Mouse (Mus musculus): ENCODE results near the gene Stag3. TPM values are rescaled to one million over a fixed set of nuclear protein-coding genes. Genes with fewer than 3 reads are reported as not detected.

Gene Stag3
- polyA plus RNA-seq, 1 experiment from 2014 or later = 4.4 TPM

DNA sequence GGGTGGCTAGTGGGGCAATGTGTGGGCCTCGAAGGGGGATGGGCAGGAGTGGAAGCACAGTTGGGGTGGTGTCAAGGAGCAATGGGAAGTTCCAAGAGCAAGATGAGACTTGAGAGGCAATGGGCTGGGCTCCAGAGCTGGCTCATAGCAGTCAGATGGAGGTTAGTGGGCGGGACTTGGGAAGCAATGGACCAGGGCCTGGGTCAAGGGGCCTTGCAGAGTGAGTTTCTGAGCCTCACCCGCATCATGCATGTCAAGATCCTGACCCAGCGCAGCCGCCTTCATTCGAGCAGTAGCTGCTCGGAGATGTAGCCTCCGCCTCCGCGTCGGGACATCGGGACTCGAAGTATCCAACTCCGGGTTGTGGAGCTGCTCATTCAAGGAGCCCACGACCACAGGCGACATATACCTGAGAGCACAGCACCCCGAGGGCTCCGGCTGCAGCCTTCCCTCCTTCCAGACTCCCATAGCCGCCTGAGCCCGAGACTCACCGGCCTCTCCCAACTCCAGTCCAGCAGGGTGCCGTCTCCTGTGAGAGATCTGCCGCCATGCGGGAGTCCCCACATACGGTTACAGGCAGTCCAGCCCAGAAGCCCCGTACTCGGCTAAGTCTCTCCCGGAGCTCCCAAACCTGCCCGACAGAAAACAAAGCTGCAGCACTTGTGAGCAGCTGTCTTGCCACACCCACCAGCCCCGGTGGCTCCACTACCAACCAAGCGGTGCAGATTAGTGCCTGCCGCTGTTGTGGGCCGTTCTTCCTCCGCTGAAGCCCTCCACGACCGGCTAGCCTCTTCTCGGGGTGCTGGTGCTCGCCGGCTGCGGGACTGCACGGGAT, 4.6 kb upstream of the Stag3 start:
- H3K27ac ChIP-seq (ENCODE audit: low read length) = no peak overlapping the region
- no peak overlapping the region for H3K9ac ChIP-seq (ENCODE audit: low read length)
- H3K4me3 ChIP-seq (ENCODE audit: low read length) = no peak overlapping the region
- WGBS = 36% methylated on average over 41 of the region's 41 CpGs
- H3K4me1 ChIP-seq (replicated peaks; ENCODE audit: control insufficient read depth, insufficient read depth, low read length) = peaks cover 18% of the 10 kb centered on the region
- no peak for ATAC-seq (ENCODE audit: low read depth)
- no peaks in the 10 kb centered on the region for H3K27me3 ChIP-seq (ENCODE audit: control insufficient read depth, insufficient read depth, low read depth, low read length)
- H3K9me3 ChIP-seq (ENCODE audit: control insufficient read depth, low read length) = peaks cover 2% of the 10 kb centered on the region
- H3K4me2 ChIP-seq (ENCODE audit: low read depth, low read length) = peak overlapping the region; percentile 37
- H3K36me3 ChIP-seq (ENCODE audit: control insufficient read depth, insufficient read depth, low read length) = 0 out of 2 replicates have a peak, but pooled peaks cover 2% of the 10 kb centered on the region

DNA sequence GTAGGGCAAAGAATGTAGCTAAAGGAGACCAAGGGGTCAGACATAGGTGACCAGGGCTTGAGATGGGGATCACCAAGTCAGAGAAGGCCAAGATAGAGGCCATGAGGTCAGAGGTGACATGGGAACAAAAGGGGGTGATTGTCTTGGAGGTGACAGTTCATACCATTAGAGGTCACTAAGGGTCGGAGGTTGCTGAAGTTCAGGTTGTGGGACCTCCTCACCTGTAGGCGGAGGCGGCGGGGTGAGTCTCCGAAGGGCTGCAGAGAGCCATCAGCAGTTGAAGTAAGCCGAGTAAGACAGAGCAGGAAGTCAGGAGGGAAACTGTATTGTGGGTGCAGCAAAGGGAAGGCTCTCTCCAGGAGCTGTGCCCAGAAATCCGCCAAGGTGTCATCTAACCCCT, 2.0 kb upstream of the Stag3 start:
- no peak overlapping the region for H3K9ac ChIP-seq (ENCODE audit: low read length)
- whole genome bisulfite sequencing = 88% methylated on average over 7 of the region's 7 CpGs
- H3K9me3 ChIP-seq (ENCODE audit: control insufficient read depth, low read length) = peaks cover 8% of the 10 kb centered on the region
- H3K4me2 ChIP-seq (ENCODE audit: low read depth, low read length) = no peak overlapping the region
- 0 out of 2 replicates have a peak, but pooled peaks cover 2% of the 10 kb centered on the region for H3K27me3 ChIP-seq (ENCODE audit: control insufficient read depth, insufficient read depth, low read depth, low read length)
- no peak overlapping the region for H3K4me3 ChIP-seq (ENCODE audit: low read length)
- ATAC-seq (ENCODE audit: low read depth) = no peak
- H3K4me1 ChIP-seq (replicated peaks; ENCODE audit: control insufficient read depth, insufficient read depth, low read length) = peaks cover 19% of the 10 kb centered on the region
- 0 out of 2 replicates have a peak, but pooled peaks cover 2% of the 10 kb centered on the region for H3K36me3 ChIP-seq (ENCODE audit: control insufficient read depth, insufficient read depth, low read length)
- no peak overlapping the region for H3K27ac ChIP-seq (ENCODE audit: low read length)

DNA sequence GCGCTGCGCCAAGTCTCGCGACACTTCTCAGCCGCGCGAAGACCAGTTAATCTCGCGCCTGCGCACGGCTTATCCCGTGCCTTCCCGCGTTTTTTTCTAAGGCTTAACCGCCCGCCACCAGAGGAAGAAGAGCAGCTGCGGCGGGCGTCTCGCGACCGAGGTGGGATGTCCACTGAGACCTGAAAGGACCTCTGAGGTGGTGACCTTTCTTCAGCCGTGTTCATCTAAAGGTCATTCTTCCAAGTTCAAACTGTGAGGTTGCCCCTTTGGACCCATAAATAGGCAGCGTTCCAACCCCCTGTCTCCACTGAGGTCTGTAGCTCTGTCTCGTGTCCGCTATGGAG, 357 bp downstream of the Stag3 start:
- WGBS = 20% methylated on average over 26 of the region's 26 CpGs
- no peak for ATAC-seq (ENCODE audit: low read depth)
- H3K4me3 ChIP-seq (ENCODE audit: low read length) = peak overlapping the region; percentile 75

DNA sequence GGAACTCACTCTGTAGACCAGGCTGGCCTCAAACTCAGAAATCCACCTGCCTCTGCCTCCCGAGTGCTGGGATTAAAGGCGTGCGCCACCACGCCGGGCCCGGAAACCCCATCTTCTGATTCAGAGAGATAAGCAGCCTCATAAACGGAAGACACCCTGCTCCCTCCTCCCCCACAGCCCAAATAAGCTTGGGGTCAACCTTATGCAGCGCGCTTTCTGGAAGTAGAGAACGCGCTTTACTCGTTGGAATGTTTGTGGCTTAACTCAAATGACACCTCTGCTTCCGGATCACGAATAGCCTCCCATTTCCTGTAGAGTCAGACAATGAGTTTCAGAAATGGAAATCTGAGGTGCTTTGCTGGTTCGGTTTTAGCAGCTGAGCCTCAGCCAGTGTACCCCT, 789 bp downstream of the Stag3 start:
- no peak overlapping the region for H3K9ac ChIP-seq (ENCODE audit: low read length)
- 89% methylated on average over 15 of the region's 15 CpGs for WGBS
- H3K4me1 ChIP-seq (replicated peaks; ENCODE audit: control insufficient read depth, insufficient read depth, low read length) = peaks cover 13% of the 10 kb centered on the region
- H3K4me3 ChIP-seq (ENCODE audit: low read length) = no peak overlapping the region
- H3K27ac ChIP-seq (ENCODE audit: low read length) = no peak overlapping the region
- no peak for ATAC-seq (ENCODE audit: low read depth)
- 0 out of 2 replicates have a peak, but pooled peaks cover 2% of the 10 kb centered on the region for H3K36me3 ChIP-seq (ENCODE audit: control insufficient read depth, insufficient read depth, low read length)
- peaks cover 8% of the 10 kb centered on the region for H3K9me3 ChIP-seq (ENCODE audit: control insufficient read depth, low read length)
- H3K27me3 ChIP-seq (ENCODE audit: control insufficient read depth, insufficient read depth, low read depth, low read length) = 0 out of 2 replicates have a peak, but pooled peaks cover 2% of the 10 kb centered on the region
- H3K4me2 ChIP-seq (ENCODE audit: low read depth, low read length) = no peak overlapping the region

More for the DNA sequence above, 357 bp downstream of the Stag3 start:
- Histone ChIP-seq H3K36me3 (ENCODE audit: control insufficient read depth, insufficient read depth, low read length) (0 out of 2 replicates have a peak, but pooled peaks cover 2% of the 10 kb centered on the region), H3K27me3 (ENCODE audit: control insufficient read depth, insufficient read depth, low read depth, low read length) (0 out of 2 replicates have a peak, but pooled peaks cover 2% of the 10 kb centered on the region), H3K27ac (ENCODE audit: low read length) (no peak overlapping the region), H3K9me3 (ENCODE audit: control insufficient read depth, low read length) (peaks cover 8% of the 10 kb centered on the region), H3K9ac (ENCODE audit: low read length) (0 out of 2 replicates have a peak overlapping the region, but pooled peaks have one; percentile 28), H3K4me1 (replicated peaks; ENCODE audit: control insufficient read depth, insufficient read depth, low read length) (peaks cover 15% of the 10 kb centered on the region), H3K4me2 (ENCODE audit: low read depth, low read length) (peak overlapping the region; percentile 89)

DNA sequence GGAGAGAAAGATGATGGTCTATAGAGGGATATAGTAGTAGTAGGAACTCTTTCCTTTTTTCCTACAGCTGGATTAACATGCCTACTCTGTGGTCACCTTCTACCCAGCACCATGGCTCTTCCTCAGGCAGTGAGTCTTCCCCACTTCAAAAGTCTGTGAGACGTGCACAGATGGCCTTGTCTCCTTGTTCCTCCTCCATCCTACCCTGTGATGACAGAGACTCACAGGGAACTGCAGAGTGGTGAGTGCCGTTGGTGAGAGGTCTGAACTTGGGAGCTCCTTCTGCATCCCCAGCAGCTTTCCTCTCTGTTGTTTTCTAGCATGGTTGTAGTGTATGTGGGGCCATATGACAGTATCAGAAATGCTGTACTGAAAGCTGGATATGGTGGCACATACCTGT, 1.8 kb downstream of the Stag3 start:
- Histone ChIP-seq H3K27ac (ENCODE audit: low read length) (no peak overlapping the region), H3K4me2 (ENCODE audit: low read depth, low read length) (no peak overlapping the region), H3K4me1 (replicated peaks; ENCODE audit: control insufficient read depth, insufficient read depth, low read length) (peaks cover 13% of the 10 kb centered on the region), H3K4me3 (ENCODE audit: low read length) (no peak overlapping the region), H3K9ac (ENCODE audit: low read length) (no peak overlapping the region), H3K9me3 (ENCODE audit: control insufficient read depth, low read length) (peaks cover 8% of the 10 kb centered on the region), H3K27me3 (ENCODE audit: control insufficient read depth, insufficient read depth, low read depth, low read length) (0 out of 2 replicates have a peak, but pooled peaks cover 2% of the 10 kb centered on the region), H3K36me3 (ENCODE audit: control insufficient read depth, insufficient read depth, low read length) (0 out of 2 replicates have a peak, but pooled peaks cover 2% of the 10 kb centered on the region)
- 88% methylated on average over 2 of the region's 2 CpGs for WGBS
- no peak for ATAC-seq (ENCODE audit: low read depth)

DNA sequence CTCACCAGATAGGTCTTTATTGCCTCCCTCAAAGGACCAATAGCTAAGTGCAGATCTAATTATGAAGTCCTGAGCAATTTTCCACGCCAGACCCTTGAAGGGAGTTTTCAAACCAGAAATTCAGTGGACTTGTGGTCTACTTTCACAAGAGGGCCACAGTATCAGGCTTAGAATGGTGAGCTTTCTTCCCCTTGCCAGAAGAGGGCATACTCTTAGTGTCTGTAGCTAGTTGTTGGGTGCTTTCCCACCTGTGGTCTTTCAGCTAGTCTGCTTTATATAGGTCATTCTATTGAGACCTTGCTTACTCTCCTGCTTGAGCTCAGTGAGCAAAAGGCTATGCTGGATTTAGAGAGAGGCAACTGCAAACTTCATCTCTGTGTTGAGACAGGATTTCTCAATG, 3.5 kb downstream of the Stag3 start:
- 0 out of 2 replicates have a peak, but pooled peaks cover 2% of the 10 kb centered on the region for H3K27me3 ChIP-seq (ENCODE audit: control insufficient read depth, insufficient read depth, low read depth, low read length)
- no peak overlapping the region for H3K4me2 ChIP-seq (ENCODE audit: low read depth, low read length)
- H3K4me1 ChIP-seq (replicated peaks; ENCODE audit: control insufficient read depth, insufficient read depth, low read length) = peaks cover 13% of the 10 kb centered on the region
- WGBS = 49% methylated on average over 1 of the region's 1 CpGs
- peaks cover 8% of the 10 kb centered on the region for H3K9me3 ChIP-seq (ENCODE audit: control insufficient read depth, low read length)
- H3K27ac ChIP-seq (ENCODE audit: low read length) = no peak overlapping the region
- no peak for ATAC-seq (ENCODE audit: low read depth)
- no peak overlapping the region for H3K9ac ChIP-seq (ENCODE audit: low read length)
- no peak overlapping the region for H3K4me3 ChIP-seq (ENCODE audit: low read length)
- H3K36me3 ChIP-seq (ENCODE audit: control insufficient read depth, insufficient read depth, low read length) = no peaks in the 10 kb centered on the region

DNA sequence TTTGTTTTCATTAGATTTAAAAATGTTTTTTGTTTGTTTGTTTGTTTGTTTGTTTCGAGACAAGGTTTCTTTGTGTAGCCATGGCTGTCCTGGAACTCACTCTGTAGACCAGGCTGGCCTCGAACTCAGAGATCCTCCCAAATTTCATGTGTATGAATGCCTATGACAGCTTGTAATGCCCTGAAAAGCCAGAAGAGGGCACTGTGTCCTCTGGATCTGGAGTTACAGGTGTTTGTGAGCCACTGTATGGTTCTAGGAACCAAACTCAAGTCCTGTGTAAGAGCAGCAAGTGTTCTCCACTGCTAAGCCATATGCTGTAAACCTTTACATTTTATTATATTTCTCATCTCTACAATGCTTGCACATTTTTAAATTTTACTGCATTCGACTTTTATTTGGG, 7.8 kb downstream of the Stag3 start:
- WGBS = 63% methylated on average over 3 of the region's 3 CpGs
- Histone ChIP-seq H3K36me3 (ENCODE audit: control insufficient read depth, insufficient read depth, low read length) (no peaks in the 10 kb centered on the region), H3K9ac (ENCODE audit: low read length) (no peak overlapping the region), H3K9me3 (ENCODE audit: control insufficient read depth, low read length) (no peaks in the 10 kb centered on the region), H3K27ac (ENCODE audit: low read length) (no peak overlapping the region), H3K4me1 (replicated peaks; ENCODE audit: control insufficient read depth, insufficient read depth, low read length) (no peaks in the 10 kb centered on the region), H3K27me3 (ENCODE audit: control insufficient read depth, insufficient read depth, low read depth, low read length) (no peaks in the 10 kb centered on the region), H3K4me2 (ENCODE audit: low read depth, low read length) (no peak overlapping the region), H3K4me3 (ENCODE audit: low read length) (no peak overlapping the region)
- no peak for ATAC-seq (ENCODE audit: low read depth)

DNA sequence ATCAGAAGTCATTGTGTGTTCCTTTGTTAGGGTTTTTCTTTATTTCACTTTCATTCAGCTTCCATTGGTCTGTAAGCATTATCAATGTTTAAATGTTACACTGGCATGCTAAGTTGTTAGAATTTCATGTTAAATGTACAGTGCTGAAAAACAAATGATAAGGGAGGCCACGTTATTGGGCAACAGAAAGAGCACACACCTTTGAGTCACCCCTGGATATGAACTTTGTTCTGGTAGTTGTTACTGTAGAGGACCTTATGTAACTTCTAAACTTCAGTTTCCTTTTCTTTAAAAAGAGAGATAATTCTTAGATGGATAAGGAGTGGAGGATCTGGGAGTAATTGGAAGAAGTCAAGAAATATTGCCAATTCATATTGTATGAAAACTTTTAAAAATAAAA, 11.6 kb downstream of the Stag3 start:
- H3K9ac ChIP-seq (ENCODE audit: low read length) = no peak overlapping the region
- H3K27ac ChIP-seq (ENCODE audit: low read length) = no peak overlapping the region
- no peak overlapping the region for H3K4me2 ChIP-seq (ENCODE audit: low read depth, low read length)
- H3K4me3 ChIP-seq (ENCODE audit: low read length) = no peak overlapping the region
- H3K4me1 ChIP-seq (replicated peaks; ENCODE audit: control insufficient read depth, insufficient read depth, low read length) = no peaks in the 10 kb centered on the region
- no peaks in the 10 kb centered on the region for H3K27me3 ChIP-seq (ENCODE audit: control insufficient read depth, insufficient read depth, low read depth, low read length)
- 74% methylated on average over 1 of the region's 1 CpGs for WGBS
- H3K9me3 ChIP-seq (ENCODE audit: control insufficient read depth, low read length) = no peaks in the 10 kb centered on the region
- no peak for ATAC-seq (ENCODE audit: low read depth)
- H3K36me3 ChIP-seq (ENCODE audit: control insufficient read depth, insufficient read depth, low read length) = no peaks in the 10 kb centered on the region

DNA sequence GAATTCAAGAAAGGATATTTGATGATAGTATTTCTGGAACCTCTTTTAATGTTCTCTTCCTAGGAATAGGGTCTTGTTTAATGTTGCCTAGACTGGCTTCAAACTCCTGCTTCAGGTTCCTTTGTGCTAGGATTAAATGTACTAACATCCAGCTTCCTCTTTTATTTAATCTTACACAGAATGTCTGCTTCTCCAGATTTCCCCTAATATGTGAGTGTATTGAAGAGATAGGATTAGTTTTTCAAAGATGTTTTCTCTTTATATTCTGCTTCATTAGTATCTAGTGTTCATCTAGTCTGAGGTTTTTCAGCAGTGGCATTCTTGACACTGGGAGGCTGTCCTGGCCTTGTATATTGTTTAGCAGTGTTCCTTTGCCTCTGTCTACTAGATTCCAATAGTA, 14.1 kb downstream of the Stag3 start:
- no peak for ATAC-seq (ENCODE audit: low read depth)
- no peaks in the 10 kb centered on the region for H3K36me3 ChIP-seq (ENCODE audit: control insufficient read depth, insufficient read depth, low read length)
- H3K27ac ChIP-seq (ENCODE audit: low read length) = no peak overlapping the region
- no peak overlapping the region for H3K4me3 ChIP-seq (ENCODE audit: low read length)
- no peak overlapping the region for H3K4me2 ChIP-seq (ENCODE audit: low read depth, low read length)
- H3K27me3 ChIP-seq (ENCODE audit: control insufficient read depth, insufficient read depth, low read depth, low read length) = no peaks in the 10 kb centered on the region
- no peak overlapping the region for H3K9ac ChIP-seq (ENCODE audit: low read length)
- H3K9me3 ChIP-seq (ENCODE audit: control insufficient read depth, low read length) = no peaks in the 10 kb centered on the region
- no peaks in the 10 kb centered on the region for H3K4me1 ChIP-seq (replicated peaks; ENCODE audit: control insufficient read depth, insufficient read depth, low read length)

Data from lung, embryonic 16.5 days (tissue).